ENCODE assay signal across 8 mouse cellular contexts in the genomic region with DNA sequence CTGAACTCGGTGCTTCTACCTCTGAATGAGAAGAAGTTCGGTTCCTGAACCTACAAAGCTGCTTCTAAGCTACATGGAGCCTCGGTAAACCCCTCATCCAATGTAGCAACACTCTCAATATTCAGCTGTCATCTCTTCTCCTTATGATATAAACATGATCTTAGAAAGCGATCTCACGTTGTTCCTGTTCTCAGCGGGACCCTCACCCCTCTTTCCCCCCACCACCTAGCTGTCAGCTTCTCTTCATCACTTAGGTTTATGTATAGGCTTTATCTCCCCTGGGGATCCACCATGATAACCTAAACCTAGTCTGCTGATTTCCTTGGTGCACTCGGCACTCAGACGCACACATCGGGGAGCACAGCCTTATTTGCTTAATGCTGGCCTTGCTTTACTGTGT. TPM values are rescaled to one million over a fixed set of nuclear protein-coding genes. Genes with fewer than 3 reads are reported as not detected.
DNase-seq lines count a peak whose midpoint lies in the region; ATAC-seq and TF ChIP-seq lines count a peak whose summit lies in the region.

A gene (minus strand): TSS at position 101 of the 400 bp plus-strand sequence.

- no peak for TF ChIP-seq EP300 in heart, adult 2 months (IDR thresholded peaks at IDR 0.05; ENCODE audit: insufficient read depth, low read depth, low read length)

- TF ChIP-seq POLR2A in heart, adult 2 months (IDR thresholded peaks at IDR 0.05; ENCODE audit: insufficient read depth, low read depth, low read length), result no peak
- no peak for TF ChIP-seq POLR2A in embryonic fibroblast, embryonic 13.5 days (IDR thresholded peaks at IDR 0.05; ENCODE audit: low read depth, low read length)

- H3K27ac ChIP-seq in heart, adult 2 months, result peak within 1 kb of the TSS; percentile 95
- peak within 1 kb of the TSS; percentile 65 for H3K27ac ChIP-seq in embryonic fibroblast, embryonic 13.5 days (ENCODE audit: insufficient read depth, low read length)
- H3K27ac ChIP-seq in intestine, embryonic 15.5 days, result peak within 1 kb of the TSS; percentile 85

- no peaks in the 10 kb centered on the region for H3K4me1 ChIP-seq in heart, adult 2 months (ENCODE audit: control insufficient read depth, insufficient read depth, low read length)
- peaks cover 26% of the 10 kb centered on the region for H3K4me1 ChIP-seq in E14TG2a.4 (replicated peaks; ENCODE audit: low read depth, low read length)
- H3K4me1 ChIP-seq in embryonic fibroblast, embryonic 13.5 days (ENCODE audit: control insufficient read depth, insufficient read depth, low read length), result no peaks in the 10 kb centered on the region
- H3K4me1 ChIP-seq in intestine, embryonic 15.5 days (replicated peaks), result 0 out of 2 replicates have a peak, but pooled peaks cover 10% of the 10 kb centered on the region

- 71% methylated on average over 9 of the region's 9 CpGs for WGBS in heart, adult 2 months
- WGBS in intestine, embryonic 15.5 days, result 76% methylated on average over 9 of the region's 9 CpGs

- H3K79me2 ChIP-seq in heart, adult 2 months (replicated peaks; ENCODE audit: control insufficient read depth, insufficient read depth, low read length), result no peaks in the 10 kb centered on the region

- TF ChIP-seq CTCF in heart, adult 2 months (IDR thresholded peaks at IDR 0.05), result no peak
- no peak for TF ChIP-seq CTCF in E14TG2a.4 (conservative IDR thresholded peaks at IDR 0.05; ENCODE audit: low read length)
- TF ChIP-seq CTCF in embryonic fibroblast, embryonic 13.5 days (IDR thresholded peaks at IDR 0.05; ENCODE audit: borderline replicate concordance, insufficient read depth, low read length), result no peak

- DNase-seq in heart, adult 2 months, result no peak
- DNase-seq in heart, adult 9 months (ENCODE audit: low spot score in 2 of 2), result no peak
- DNase-seq in right cerebral cortex, postnatal 4 days, result no peak
- no peak for DNase-seq in natural killer cell, adult 2 months (ENCODE audit: low spot score in 2 of 2)

- H3K4me3 ChIP-seq in heart, adult 2 months, result peak within 1 kb of the TSS; percentile 79
- H3K4me3 ChIP-seq in E14TG2a.4 (replicated peaks; ENCODE audit: low read length), result peak within 1 kb of the TSS; percentile 89
- H3K4me3 ChIP-seq in embryonic fibroblast, embryonic 13.5 days (ENCODE audit: insufficient read depth, low read length), result peak within 1 kb of the TSS; percentile 77
- H3K4me3 ChIP-seq in intestine, embryonic 15.5 days (replicated peaks), result peak within 1 kb of the TSS; percentile 81

- H3K9me3 ChIP-seq in E14TG2a.4 (ENCODE audit: low read length), result no peaks in the 10 kb centered on the region
- no peaks in the 10 kb centered on the region for H3K9me3 ChIP-seq in intestine, embryonic 15.5 days

- H3K36me3 ChIP-seq in heart, adult 2 months (ENCODE audit: control insufficient read depth, insufficient read depth, low read length), result no peaks in the 10 kb centered on the region
- H3K36me3 ChIP-seq in E14TG2a.4 (ENCODE audit: insufficient read depth, low read length), result peaks cover 28% of the 10 kb centered on the region
- 0 out of 2 replicates have a peak, but pooled peaks cover 3% of the 10 kb centered on the region for H3K36me3 ChIP-seq in intestine, embryonic 15.5 days

- peak within 1 kb of the TSS; percentile 84 for H3K9ac ChIP-seq in heart, adult 2 months (ENCODE audit: low read depth, low read length)
- peak within 1 kb of the TSS; percentile 57 for H3K9ac ChIP-seq in intestine, embryonic 15.5 days

- H3K27me3 ChIP-seq in heart, adult 2 months (ENCODE audit: control insufficient read depth, insufficient read depth, low read length), result no peaks in the 10 kb centered on the region
- peaks cover 2% of the 10 kb centered on the region; the same call in 1 of the 2 replicates for H3K27me3 ChIP-seq in E14TG2a.4 (ENCODE audit: insufficient read depth, low read length)
- no peaks in the 10 kb centered on the region for H3K27me3 ChIP-seq in intestine, embryonic 15.5 days (replicated peaks)

- no peak for ATAC-seq in intestine, embryonic 15.5 days
- no peak for ATAC-seq in megakaryocyte-erythroid progenitor cell, adult 5-6 weeks (replicated peaks; ENCODE audit: low FRiP score, low TSS enrichment, poor library complexity, severe bottlenecking)

- H3K4me2 ChIP-seq in intestine, embryonic 15.5 days (replicated peaks), result peak within 1 kb of the TSS; percentile 68

- intact Hi-C loops in heart, adult 2 months (cut with DNase I), result no loop called here

RNA-seq across cellular contexts. Expression of the gene that starts here (rescaled TPM):
- 10 to 100 TPM; 11.0 to 12.2 TPM for total RNA-seq in heart, adult 2 months (2021)
- polyA plus RNA-seq in heart, adult 2 months (2012; rRNA removed), result 14.3 and 21.9 TPM in 2 replicates
- 15.1 and 23.1 TPM in 2 replicates for polyA plus RNA-seq in embryonic fibroblast, embryonic 13.5 days (2011; ENCODE audit: insufficient read length, low read depth, missing spikeins)
- polyA plus RNA-seq in intestine, embryonic 15.5 days (2015; fragmentation: Nextera tagmentation; extraction: Ambion mirVana), result 31.8 and 33.8 TPM in 2 replicates
- 33.9 and 43.0 TPM in 2 replicates for total RNA-seq in megakaryocyte-erythroid progenitor cell, adult 5-6 weeks (2014; fragmentation: Nextera tagmentation)
- total RNA-seq in megakaryocyte-erythroid progenitor cell, adult 5-6 weeks (2017), result 18.8 and 25.7 TPM in 2 replicates
